Mouse (Mus musculus) heart, postnatal 0 days (tissue): ENCODE results near the gene Cradd.

Source experiments
- CTCF ChIP-seq: IDR thresholded peaks from 2 replicates; pipeline ENCODE4 v1.5.1; 2016; ENCODE audit warnings: antibody characterized with exemption, control low read depth, low read depth
- EP300 ChIP-seq: IDR thresholded peaks from 2 replicates; pipeline ENCODE4 v1.6.1; 2016; ENCODE audit warnings: antibody characterized with exemption, low read depth

- TF ChIP-seq CTCF = no peak
- TF ChIP-seq EP300 = no peak
Observed at GRCm38 (mm10) chr10:95362326-95362725, 38.4 kb upstream of the Cradd start.
